Mouse (Mus musculus) fat pad, adult 2 months (tissue): ENCODE measurements around the gene D430042O09Rik.
A peak's percentile ranks its signal among the peaks of the same experiment; 100 is the strongest.

Experiments used
- DNase-seq: peaks from one replicate; pipeline ENCODE4 v3.0.0-alpha.2; 2011; ENCODE audit warnings: low read depth, low spot score; ENCODE audit errors: extremely low read depth

The D430042O09Rik gene

GRCm38 (mm10) chr7:125790039-125790438 lies 82.4 kb downstream of the D430042O09Rik start:
- DNase-seq = no peak

DNA sequence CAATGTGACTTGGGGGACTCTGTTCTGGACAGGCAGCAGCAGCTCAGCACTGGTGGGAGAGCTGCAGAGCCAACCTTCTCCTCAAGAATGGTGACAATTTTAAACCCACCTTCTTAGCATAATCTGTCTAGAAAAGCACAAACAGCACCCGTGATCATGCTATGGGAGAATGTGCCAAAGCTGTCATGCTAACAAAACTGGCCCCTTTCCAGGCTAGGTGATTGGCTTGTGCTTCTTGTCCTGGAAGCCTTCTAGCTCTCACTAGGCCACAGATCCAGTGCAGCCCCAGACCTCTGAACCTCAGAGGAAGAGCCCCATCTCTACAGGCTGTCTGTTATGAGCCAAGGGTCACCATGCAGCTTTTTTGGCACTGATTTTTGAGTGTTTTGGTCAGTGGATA lies 98.9 kb downstream of the D430042O09Rik start:
- DNase-seq = no peak

DNA sequence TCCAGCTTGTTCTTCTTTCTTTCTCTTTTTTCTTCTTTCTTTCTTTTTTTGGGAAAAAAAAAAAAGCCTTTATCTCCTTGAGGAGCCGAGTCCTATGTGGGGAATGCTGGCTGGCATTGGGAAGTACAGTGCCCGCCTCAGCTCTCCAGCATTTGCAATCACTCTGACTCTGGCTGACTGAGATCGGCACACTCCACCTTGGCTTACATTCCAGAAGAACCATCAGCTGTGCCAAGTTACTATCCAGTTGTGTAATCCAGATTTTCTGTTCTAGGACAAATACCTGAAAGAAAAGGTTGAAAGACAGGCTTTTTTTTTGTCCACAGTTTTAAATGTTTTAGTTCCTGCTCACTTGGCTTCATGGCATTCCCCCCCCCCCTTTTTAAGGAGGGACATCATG lies 100.5 kb downstream of the D430042O09Rik start:
- peak; percentile 47 for DNase-seq

- no peak for DNase-seq
Measured at GRCm38 (mm10) chr7:125812721-125813120, 105.0 kb downstream of the D430042O09Rik start.

- no peak for DNase-seq
Measured at GRCm38 (mm10) chr7:125815733-125816132, 108.0 kb downstream of the D430042O09Rik start.

GRCm38 (mm10) chr7:125818301-125818712 lies 110.6 kb downstream of the D430042O09Rik start:
- DNase-seq = peak; percentile 52

GRCm38 (mm10) chr7:125820233-125820632 lies 112.5 kb downstream of the D430042O09Rik start:
- DNase-seq = no peak

DNA sequence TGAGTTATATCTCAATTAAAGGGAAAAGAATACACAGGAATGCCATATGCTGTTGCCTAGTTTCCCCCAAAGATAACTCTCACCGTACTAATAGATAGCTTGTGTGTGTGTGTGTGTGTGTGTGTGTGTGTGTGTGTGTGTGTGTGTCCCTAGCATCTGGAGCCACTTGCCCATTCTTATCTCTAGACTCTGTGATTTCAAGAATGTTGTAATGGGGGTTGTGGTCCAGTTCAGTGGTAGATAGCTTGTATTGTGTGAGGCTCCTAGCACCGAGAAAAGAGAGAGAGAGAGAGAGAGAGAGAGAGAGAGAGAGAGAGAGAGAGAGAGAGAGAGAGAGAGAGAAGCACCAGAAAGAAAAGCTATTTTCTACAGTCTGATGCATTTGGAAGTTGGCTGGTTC lies 118.7 kb downstream of the D430042O09Rik start:
- no peak for DNase-seq

DNA sequence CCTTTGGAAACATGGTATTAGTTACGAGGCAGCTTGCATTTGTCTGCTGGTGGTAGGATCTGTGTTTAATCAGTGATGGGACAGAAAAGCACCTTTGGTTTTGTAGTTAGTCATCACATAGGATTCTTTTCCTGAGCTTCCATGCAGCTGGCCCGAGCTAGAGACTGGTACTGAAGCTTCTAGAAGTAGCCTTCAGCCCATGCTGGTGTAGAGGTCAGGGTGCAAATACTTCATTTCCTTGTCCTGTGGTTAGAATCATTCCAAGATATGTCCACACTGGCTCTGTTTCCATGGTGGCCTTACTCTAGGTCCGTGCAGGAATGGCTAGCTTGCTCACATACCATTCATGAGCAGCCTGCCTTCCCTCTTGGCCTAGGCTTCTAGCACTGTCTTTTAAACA lies 119.2 kb downstream of the D430042O09Rik start:
- DNase-seq = no peak

DNA sequence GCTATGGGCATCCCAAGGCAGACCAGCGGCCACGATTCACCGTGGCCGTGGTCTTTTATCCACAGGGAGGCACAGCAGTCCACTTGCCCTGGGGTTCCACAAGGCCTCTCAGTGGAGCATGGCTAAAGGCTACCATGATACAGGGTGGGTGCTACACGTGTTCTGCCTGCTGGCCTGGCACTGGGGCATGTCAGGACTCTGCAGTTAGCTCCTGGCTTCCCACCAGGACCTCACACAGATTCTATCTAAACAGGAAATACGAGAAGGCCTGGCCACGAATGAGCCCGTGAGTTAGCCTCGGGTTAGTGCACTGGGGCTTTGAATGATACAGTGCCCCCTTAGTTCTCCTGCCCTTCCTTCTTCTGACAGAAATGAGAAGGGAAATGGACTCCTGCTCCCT lies 119.7 kb downstream of the D430042O09Rik start:
- DNase-seq = no peak

DNA sequence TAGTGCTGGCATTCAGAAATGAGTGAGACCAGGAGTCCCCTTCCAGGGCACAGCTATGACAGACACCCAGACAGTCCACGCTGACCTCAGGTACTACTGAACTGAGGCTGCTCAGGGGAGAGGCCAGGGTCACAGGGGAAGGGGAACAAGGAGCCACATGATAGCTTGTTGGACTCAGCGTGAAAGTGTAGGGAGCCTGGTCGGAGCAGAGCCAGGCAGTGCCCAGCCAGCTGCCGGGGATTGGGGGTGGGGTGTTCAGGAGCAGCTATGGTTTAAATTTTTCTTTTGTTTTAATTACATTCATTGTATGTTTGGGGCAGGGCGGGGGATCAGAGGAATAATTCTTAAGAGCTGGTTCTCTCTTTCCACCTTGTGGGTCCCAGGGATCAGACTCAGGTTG lies 120.9 kb downstream of the D430042O09Rik start:
- DNase-seq = no peak

- no peak for DNase-seq
Measured at GRCm38 (mm10) chr7:125829121-125829666, 121.5 kb downstream of the D430042O09Rik start.

DNA sequence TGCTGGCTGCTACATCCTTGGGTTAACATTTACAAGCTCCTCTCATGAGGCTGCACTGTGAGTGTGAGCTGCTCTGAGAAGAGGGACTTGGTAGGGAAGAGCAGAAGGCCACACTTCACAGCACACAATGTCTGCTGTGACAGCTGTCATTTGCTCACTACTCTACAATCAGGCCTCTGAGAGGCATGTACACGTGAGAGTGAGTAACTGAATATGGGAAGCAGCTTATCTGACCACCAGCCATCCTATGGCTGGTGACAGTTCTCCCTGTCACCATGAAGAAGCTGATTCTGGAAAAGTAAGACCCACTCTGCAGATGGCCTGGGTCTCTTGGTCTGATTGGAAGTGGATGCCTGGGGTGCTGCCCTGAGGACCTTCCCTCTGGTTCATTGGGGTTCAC lies 125.1 kb downstream of the D430042O09Rik start:
- DNase-seq = no peak

GRCm38 (mm10) chr7:125833471-125833870 lies 125.8 kb downstream of the D430042O09Rik start:
- DNase-seq = no peak

DNA sequence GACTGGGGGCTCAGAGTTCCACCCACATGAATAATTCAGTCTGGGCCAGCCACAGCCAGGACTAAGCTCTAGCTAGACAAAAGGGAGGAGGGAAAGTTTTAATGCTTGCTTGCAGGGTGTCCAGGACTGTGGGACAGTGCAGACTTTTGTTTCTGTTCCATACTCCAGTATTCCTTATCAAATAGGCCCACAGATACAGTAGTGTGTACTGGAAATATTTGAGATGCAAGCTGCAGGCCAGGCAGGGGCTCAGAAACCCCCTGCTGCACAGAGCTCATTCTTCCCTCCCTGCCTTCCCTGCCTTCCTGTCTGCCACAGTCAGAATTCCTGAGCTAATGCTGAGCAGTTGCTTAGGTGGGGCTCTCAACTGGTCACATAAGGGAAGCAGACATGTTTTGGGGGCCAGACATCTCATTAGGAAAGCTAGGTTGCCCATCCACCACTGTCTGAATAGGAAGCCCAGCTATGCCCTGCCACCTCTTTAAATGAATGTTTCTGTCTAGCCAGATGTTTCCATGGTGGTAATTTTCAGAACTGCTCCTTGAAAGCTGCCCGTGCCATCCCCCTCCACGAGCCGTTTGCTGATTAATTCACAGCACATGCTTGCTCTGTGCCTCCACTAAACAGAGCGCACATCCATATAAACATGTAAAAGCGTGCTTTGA lies 130.5 kb downstream of the D430042O09Rik start:
- DNase-seq = no peak

GRCm38 (mm10) chr7:125845611-125846010 lies 137.9 kb downstream of the D430042O09Rik start:
- DNase-seq = no peak

DNA sequence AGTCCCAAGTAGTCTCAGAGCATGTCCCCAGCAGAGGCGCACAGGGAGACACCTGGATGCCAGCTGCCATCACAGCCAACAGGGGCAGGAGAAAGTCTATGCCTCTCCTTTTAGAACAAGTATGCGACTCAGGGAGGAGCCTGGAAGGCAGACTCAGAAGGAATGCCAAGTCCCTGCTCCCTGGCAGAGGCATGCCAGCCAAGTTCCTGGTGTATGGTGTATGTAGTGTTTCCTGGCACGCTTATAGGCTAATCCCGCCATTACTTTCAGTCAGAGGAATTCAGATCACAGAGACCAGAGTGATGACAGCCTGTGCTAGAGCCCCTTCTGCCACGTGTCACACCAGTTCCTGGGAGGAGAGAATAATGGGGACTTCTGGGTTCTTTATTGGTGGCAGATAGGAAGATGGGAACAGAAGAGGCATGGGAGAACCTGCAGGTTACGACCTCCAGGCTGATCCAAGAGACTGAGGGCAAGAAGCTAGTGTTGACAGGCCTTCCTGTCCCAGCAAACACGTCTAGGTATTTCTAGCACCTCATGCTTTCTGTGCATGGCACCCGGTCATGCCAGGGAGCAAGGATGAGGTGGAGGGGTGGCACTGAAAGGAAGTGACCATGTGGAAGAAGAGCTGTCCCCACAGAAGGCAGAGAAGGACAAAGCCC lies 139.3 kb downstream of the D430042O09Rik start:
- DNase-seq = peak; percentile 40

GRCm38 (mm10) chr7:125847528-125847866 lies 139.8 kb downstream of the D430042O09Rik start:
- no peak for DNase-seq

DNA sequence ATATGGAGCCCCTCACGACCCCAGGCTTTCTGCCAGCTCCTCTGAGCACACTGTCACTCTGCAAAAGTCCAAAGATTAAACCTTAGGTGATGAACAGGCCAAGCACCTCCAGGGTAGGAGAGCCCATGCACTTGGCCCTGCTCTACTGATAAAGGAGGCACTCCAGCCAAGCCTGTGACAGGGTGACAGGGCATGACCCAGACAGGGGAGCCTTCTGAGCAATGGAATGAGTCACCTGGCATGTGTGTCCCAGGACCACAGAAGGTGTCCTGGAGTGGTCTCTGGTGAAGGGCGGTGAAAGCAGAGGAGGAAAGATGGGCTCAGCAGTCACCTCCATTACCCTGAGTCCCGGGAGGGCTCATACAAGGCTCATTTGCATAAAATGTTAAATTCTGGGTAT lies 151.9 kb downstream of the D430042O09Rik start:
- no peak for DNase-seq

GRCm38 (mm10) chr7:125860421-125860820 lies 152.7 kb downstream of the D430042O09Rik start:
- no peak for DNase-seq

DNA sequence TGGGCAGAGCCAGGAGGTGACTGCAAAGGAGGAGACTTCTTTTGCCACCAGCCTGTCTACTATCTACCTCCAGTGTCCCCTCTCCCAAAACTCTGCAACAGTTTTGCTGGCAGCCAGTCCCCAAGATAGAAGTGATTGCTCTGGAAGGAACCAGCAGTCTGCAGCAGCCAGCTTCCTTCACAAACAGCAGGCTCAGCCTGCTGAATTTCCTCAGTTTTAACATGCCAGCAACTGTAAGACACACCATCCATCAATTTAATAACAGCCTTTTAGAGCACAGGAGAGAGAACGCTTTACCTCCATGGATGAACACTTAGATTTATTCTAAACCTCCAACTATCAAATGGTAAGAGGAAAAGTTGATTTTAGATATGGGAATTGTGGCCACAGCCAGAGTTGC lies 156.3 kb downstream of the D430042O09Rik start:
- DNase-seq = no peak

DNA sequence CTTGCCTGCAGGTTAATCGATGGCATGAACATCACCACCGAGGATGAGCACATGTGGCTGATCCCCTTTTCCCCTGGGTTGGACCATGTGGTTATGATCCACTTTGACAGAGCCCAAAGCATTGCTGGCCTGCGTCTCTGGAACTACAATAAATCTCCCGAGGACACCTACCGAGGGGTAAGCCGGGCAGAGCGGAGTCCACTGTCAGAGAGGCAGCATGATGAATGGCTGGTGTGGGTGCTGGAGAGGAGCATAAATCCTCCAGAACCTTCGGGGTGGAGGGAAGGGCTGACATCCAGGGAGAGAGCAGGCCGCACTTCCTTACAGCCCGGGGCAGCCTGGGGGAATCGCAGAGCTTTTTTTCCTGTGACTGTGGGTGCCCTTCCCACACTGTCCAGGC lies 157.5 kb downstream of the D430042O09Rik start:
- DNase-seq = no peak
